Mouse (Mus musculus) layer of hippocampus, postnatal 10 days (tissue): ENCODE data around the gene Tssc4. TPM values are rescaled to one million over a fixed set of nuclear protein-coding genes. Genes with fewer than 3 reads are reported as not detected.
A peak's percentile ranks its signal among the peaks of the same experiment; 100 is the strongest.

Experiments
- DNase-seq, 2 experiments: peaks; one replicate each; pipeline ENCODE4 v3.0.0; 2021; ENCODE audit warnings: low spot score in 2 of 2
- total RNA-seq, 2 experiments: library from RNA; stranded (reverse); gene quantifications; 2 replicates each; pipeline ENCODE4 v1.2.3; 2021

Gene Tssc4
- total RNA-seq, 2 experiments from 2014 or later, result 41.9 to 46.0 TPM

DNA sequence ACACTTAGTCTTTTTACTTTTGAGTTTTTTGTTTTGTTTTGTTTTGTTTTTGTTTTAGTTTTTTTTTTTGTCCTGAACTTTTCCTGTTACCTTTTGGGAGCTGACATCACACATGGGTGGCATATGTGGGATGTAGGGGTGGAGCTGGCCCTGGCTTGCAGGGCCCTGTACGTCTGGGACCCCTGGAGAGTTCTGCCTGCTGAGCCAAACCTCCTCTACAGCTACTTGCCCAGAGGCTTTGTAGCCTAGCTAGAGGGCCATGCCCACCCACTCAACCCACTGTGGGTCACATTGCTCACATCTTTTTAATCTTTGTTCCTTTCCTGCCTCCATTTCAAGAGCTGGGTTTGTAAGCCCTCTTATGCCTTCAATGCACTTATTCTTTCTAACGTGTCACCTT is 1.6 kb upstream of the Tssc4 start:
- DNase-seq, result no peak

- DNase-seq, result no peak
Observed at GRCm38 (mm10) chr7:143067897-143068296, 1.2 kb upstream of the Tssc4 start.

DNA sequence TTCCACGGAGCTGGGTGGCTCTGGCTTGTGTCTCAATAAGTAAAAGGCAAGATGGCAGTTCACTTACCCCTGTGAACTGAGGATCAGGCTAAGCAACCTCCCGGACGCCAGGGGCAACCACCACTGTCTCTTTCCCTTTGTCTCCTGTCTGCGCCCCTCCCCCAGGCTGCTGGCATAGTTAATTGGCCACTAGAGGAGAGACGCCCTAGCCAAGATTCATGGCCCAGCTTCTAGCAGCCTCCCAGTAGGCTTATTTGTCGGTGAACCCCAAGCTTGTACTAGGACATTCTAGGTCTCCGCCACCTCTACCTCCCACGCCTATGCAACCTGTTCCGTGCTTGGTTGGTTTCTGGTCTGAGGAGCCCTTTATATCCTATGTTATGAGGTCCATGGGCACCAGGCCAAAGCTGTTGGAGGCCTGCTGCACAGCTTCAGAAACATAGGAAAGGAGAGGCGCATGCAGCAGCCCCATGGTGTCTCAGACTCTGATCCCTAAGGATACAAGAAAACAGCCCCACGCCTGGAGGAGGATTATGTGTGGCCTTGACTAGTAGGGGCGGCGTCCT is 650 bp upstream of the Tssc4 start:
- DNase-seq, result peak; percentile 66 to 76

DNA sequence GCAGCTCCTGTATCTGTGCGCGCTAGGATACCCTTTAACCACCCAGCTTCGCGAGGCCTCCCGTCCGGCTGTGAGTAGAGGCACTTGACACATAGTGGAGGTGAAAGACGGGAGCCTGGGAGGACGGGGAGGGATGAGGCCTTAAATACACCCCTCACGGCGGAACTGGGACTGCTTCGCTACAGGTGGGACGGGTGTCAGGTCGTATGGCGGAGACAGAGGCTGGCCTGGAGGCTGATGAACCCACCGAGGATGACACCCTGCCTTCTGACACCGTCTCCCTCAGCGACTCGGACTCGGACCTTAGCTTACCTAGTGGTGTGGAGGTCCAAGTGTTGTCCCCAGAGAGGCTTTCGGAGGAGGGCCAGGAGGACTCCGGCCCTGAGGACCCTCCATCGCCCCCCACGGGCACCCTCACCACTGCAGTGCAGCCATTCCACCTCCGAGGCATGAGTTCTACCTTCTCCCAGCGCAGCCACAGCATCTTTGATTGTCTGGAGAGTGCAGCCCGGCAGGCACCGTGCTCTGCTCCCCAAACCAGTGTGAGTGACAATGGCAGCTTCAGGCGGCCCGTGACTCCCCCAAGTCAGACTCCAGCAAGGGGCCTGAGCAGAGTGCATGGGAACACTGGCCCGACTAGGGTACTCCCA is 827 bp downstream of the Tssc4 start:
- peak in 1 of 2 experiments; percentile 20 for DNase-seq

- DNase-seq, result no peak
Observed at GRCm38 (mm10) chr7:143070506-143071070, 1.5 kb downstream of the Tssc4 start.

DNA sequence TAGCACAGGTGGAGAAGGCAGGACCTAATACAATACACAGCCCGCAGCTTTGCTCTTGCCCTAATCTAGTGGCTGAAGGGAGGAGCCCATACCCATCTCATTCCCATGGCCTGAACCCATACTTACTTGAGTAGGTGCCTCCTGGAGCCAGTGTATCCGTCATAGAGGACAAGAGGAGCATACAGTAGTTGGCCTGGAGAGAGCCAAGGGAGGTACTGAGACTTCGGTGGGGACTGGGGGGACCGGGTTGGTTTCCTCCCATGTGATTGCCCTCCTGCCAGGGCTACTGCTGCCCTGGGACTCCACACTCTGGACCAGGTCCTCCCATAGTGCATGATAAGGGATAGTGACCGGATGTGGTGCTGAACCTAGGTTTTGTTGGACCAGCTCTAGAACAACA is 3.6 kb downstream of the Tssc4 start:
- DNase-seq, result no peak

GRCm38 (mm10) chr7:143073086-143073485 is 4.0 kb downstream of the Tssc4 start:
- peak in 1 of 2 experiments; percentile 69 for DNase-seq

GRCm38 (mm10) chr7:143075394-143075793 is 6.3 kb downstream of the Tssc4 start:
- no peak for DNase-seq

GRCm38 (mm10) chr7:143077351-143077750 is 8.3 kb downstream of the Tssc4 start:
- no peak for DNase-seq

GRCm38 (mm10) chr7:143082024-143082423 is 13.0 kb downstream of the Tssc4 start:
- no peak for DNase-seq

DNA sequence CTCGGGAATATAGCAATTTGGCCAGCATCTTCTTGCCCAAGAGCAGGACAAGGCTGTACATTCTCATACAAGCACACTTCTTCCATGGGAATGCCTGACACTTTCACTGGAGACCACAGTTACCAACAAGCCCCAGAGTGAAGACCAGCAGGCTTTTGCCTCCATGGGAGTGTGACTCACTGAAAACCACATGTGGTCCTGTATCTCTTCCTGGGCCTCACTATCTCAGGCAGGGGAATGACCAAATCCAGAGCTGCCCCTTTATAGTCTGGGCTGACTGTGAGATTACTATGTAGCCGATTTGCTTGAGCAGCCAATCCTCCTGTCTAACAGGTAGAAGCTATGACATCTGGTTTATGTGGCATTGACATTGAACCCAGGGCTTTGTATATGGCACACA is 14.7 kb downstream of the Tssc4 start:
- DNase-seq, result no peak

- peak; percentile 73 to 76 for DNase-seq
Observed at GRCm38 (mm10) chr7:143086366-143086765, 17.3 kb downstream of the Tssc4 start.

GRCm38 (mm10) chr7:143087070-143087579 is 18.1 kb downstream of the Tssc4 start:
- DNase-seq, result peak; percentile 32 to 60

DNA sequence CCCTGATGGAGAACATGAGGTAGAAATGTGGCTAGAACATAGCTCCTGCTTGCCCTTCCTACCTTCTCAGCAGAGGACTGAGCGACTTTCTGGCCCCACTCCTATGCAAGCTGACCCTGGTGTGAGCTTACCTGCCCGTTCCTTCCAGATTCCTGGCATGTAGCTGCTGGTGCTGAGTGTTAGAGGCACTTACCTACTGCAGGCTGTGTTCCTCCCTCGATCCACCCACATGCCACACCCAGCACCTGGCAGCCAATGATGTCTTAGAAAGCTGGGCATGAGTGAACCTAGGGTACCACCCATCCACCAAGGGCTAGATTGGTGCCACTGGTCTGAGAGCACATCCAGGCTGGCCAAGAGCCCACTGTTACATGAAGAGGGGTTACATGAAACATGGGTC is 24.8 kb downstream of the Tssc4 start:
- DNase-seq, result no peak

DNA sequence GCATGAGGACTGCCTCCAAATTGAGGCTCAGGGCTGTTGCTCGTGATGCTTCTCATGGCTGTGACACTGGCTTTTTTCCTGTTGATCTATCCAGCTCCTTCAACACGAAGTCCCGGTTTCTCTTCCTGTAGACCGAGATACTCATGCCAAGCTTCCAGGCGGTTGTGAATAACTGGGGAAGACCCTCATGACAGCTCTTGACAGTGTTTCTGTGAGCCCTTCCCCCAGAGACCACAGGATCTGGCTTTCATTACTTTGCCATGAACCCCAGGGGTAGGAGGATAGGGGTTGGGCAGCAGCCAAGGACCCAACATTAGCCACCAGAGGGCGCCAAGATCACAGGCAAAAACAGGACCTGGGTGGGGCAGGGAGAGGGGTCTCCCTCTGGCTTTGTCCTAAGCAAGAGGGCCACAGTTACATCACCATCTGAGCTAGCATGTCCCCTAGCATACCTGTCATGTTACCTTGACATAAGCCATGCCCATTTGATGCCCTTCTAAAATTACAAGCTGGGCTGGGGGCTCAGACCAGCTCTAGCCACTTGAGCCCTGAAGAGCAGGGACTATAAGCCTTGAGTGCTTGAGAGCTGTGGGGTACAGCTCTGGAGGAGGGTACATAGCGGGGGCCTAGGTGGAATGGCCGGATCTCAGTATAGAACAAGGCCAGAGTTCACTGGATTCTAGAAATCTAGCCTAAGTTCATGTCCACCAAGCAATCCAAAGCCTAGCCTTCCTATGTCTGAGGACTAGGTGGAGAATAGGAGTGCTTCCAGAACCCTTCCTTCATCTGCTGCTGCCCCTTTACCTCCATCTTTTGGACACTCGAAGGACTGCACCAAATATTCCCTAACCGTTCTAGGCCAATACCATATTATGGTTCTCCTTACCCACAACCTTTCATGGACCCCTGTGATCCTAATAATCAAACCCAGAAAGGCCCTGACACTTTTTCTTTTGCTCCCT is 25.8 kb downstream of the Tssc4 start, which contains the start of gene Trpm5:
Trpm5 (minus strand) TSS at position 51 of the 962 bp plus-strand sequence.
- peak; percentile 75 to 79 for DNase-seq

GRCm38 (mm10) chr7:143095554-143095907 is 26.5 kb downstream of the Tssc4 start:
- DNase-seq, result no peak

GRCm38 (mm10) chr7:143100759-143101158 is 31.7 kb downstream of the Tssc4 start:
- no peak for DNase-seq

GRCm38 (mm10) chr7:143105258-143105897 is 36.3 kb downstream of the Tssc4 start:
- no peak for DNase-seq

- DNase-seq, result no peak
Observed at GRCm38 (mm10) chr7:143106062-143106461, 37.0 kb downstream of the Tssc4 start, which contains the start of gene Kcnq1. Gene Kcnq1 (plus strand): TSS chr7:143106362.

GRCm38 (mm10) chr7:143106672-143107465 is 37.8 kb downstream of the Tssc4 start:
- peak in 1 of 2 experiments; percentile 22 for DNase-seq
